Mouse (Mus musculus): ENCODE data around the gene Ccdc28b. TPM values are rescaled to one million over a fixed set of nuclear protein-coding genes. Genes with fewer than 3 reads are reported as not detected.

The Ccdc28b gene
- polyA plus RNA-seq, 1 experiment from 2014 or later = 183 TPM

DNA sequence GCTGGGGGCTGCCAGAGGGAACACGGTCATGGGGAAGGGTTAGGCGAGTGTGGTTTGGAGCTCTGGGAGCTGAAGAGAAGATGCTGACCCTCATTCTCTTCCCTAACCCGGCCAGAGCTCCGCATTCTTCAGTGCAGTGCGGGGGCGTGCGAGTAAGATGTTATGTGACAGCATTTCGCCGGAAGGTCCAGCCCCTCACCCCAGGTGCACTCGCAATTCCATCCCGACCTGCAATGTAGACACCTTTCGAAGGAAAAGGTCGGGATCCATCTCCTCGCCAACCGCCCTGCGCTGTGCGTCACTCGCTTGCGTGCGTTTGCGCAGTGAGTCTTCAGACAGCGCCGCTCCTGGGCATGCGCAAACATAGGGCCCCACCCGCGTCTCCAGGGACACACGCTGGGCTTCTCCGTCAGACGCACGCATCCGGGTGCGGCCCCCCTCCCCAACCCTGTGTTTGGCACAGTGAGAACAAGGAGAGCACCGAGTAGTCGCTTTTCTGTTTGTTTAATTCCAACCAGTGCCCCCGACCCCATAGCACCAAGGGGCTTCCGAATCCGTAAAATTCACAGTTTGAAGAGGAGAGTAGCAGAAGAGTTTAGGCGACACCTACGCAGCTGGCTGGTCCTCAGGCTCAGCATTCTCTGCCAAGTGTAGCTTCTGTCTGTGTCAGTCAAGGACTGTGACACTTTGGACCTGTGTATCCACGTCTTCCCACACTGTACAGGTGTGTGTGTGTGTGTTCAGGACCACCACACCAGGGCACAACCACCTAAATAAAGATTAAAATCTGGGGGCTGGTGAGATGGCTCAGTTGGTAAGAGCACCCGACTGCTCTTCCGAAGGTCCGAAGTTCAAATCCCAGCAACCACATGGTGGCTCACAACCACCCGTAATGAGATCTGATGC is 4.7 kb downstream of the Ccdc28b start, which contains the start of gene Iqcc:
Iqcc (minus strand) TSS at position 314 of the 906 bp plus-strand sequence.
- Histone ChIP-seq H3K9me3 (replicated peaks; ENCODE audit: control insufficient read depth, low read length, poor library complexity, severe bottlenecking) (no peaks in the 10 kb centered on the region), H3K27ac (ENCODE audit: low read length) (peak within 1 kb of the TSS; percentile 94), H3K4me2 (ENCODE audit: low read length) (peak within 1 kb of the TSS; percentile 94), H3K4me1 (ENCODE audit: control insufficient read depth, insufficient read depth, low read length) (peaks cover 32% of the 10 kb centered on the region), H3K4me3 (ENCODE audit: low read depth, low read length) (peak within 1 kb of the TSS; percentile 63), H3K9ac (ENCODE audit: low read depth, low read length) (peak within 1 kb of the TSS; percentile 88), H3K27me3 (ENCODE audit: control insufficient read depth, insufficient read depth, low read depth, low read length) (no peaks in the 10 kb centered on the region), H3K36me3 (ENCODE audit: control insufficient read depth, insufficient read depth, low read length) (peaks cover 4% of the 10 kb centered on the region; the same call in 1 of the 2 replicates)
- ATAC-seq = peak; percentile 89
- 4% methylated on average over 43 of the region's 44 CpGs for WGBS

DNA sequence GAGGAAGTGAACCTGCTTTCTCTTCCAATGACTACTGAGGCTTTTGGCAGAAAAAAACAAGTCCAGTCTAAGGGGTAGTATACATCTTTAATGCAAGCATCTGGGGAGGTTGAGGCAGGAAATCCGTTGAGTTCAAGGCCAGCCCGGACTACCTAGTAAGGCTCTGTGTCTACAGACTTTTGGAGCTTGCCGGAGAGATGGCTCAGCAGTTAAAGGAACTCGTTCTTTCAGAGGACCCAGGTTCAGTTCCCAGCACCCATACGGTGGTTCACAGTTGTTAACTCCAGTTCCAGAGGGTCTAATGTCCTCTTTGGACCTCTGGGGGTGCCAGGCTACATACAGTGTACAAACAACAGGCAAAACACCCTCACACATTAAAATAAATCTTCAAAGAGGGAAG is 5.7 kb downstream of the Ccdc28b start:
- H3K27ac ChIP-seq (ENCODE audit: low read length) = peak overlapping the region; percentile 94
- peak overlapping the region; percentile 88 for H3K9ac ChIP-seq (ENCODE audit: low read depth, low read length)
- H3K27me3 ChIP-seq (ENCODE audit: control insufficient read depth, insufficient read depth, low read depth, low read length) = no peaks in the 10 kb centered on the region
- WGBS = 93% methylated on average over 5 of the region's 5 CpGs
- peaks cover 4% of the 10 kb centered on the region; the same call in 1 of the 2 replicates for H3K36me3 ChIP-seq (ENCODE audit: control insufficient read depth, insufficient read depth, low read length)
- H3K4me3 ChIP-seq (ENCODE audit: low read depth, low read length) = peak overlapping the region; percentile 63
- H3K4me1 ChIP-seq (ENCODE audit: control insufficient read depth, insufficient read depth, low read length) = peaks cover 31% of the 10 kb centered on the region
- ATAC-seq = no peak
- H3K9me3 ChIP-seq (replicated peaks; ENCODE audit: control insufficient read depth, low read length, poor library complexity, severe bottlenecking) = no peaks in the 10 kb centered on the region
- H3K4me2 ChIP-seq (ENCODE audit: low read length) = peak overlapping the region; percentile 94

DNA sequence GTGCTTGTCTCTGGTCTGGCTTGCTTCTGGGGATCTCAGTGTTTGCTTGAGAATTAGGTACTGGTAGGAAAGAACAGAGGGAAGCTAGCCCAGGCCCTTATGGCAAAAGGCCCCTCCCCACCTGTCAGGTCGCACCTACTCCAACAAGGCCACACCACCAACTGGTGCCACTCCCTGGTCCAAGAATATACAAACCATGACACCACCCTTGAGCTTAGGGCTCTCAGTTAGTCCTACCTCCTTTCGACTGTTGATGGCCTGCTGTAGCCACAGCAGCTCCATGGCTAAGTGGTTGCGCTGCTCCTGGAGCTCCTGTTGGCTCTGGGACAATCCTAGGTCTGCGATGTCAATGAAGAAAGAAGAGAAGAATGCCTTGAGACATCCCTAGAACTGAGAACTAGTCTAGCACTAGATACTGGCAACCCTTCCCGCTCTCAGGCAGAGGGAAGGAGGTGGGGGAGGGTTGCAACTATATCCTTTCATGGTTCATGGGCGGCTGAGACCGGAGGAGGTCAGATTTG is 6.6 kb downstream of the Ccdc28b start:
- no peaks in the 10 kb centered on the region for H3K27me3 ChIP-seq (ENCODE audit: control insufficient read depth, insufficient read depth, low read depth, low read length)
- H3K9me3 ChIP-seq (replicated peaks; ENCODE audit: control insufficient read depth, low read length, poor library complexity, severe bottlenecking) = no peaks in the 10 kb centered on the region
- H3K36me3 ChIP-seq (ENCODE audit: control insufficient read depth, insufficient read depth, low read length) = peaks cover 4% of the 10 kb centered on the region; the same call in 1 of the 2 replicates
- H3K4me2 ChIP-seq (ENCODE audit: low read length) = no peak overlapping the region
- H3K4me1 ChIP-seq (ENCODE audit: control insufficient read depth, insufficient read depth, low read length) = peaks cover 23% of the 10 kb centered on the region
- H3K4me3 ChIP-seq (ENCODE audit: low read depth, low read length) = no peak overlapping the region
- H3K9ac ChIP-seq (ENCODE audit: low read depth, low read length) = no peak overlapping the region
- no peak for ATAC-seq
- WGBS = 97% methylated on average over 7 of the region's 7 CpGs
- no peak overlapping the region for H3K27ac ChIP-seq (ENCODE audit: low read length)

DNA sequence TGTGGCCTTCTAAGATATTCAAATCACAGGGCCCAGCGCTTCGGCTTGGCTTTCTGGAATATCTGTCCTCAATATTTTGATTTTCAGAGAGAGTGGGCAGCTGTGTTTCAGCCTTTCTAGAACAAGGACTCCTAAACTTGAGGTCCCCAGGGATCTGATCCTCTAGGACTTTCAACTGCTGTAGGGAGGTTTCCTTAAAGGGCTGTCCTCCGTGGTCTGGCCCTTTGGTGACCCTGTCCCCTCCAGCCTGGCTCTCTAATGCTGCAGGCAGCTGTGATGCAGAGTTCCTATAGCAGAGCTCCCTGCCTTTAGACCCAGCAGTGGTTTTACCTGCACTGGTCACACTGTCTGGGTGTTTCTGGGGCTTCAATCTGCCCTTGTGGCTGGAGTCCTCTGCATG is 7.1 kb downstream of the Ccdc28b start:
- no peak overlapping the region for H3K4me3 ChIP-seq (ENCODE audit: low read depth, low read length)
- peaks cover 17% of the 10 kb centered on the region for H3K4me1 ChIP-seq (ENCODE audit: control insufficient read depth, insufficient read depth, low read length)
- H3K9ac ChIP-seq (ENCODE audit: low read depth, low read length) = no peak overlapping the region
- WGBS = 87% methylated on average over 3 of the region's 3 CpGs
- no peaks in the 10 kb centered on the region for H3K27me3 ChIP-seq (ENCODE audit: control insufficient read depth, insufficient read depth, low read depth, low read length)
- H3K36me3 ChIP-seq (ENCODE audit: control insufficient read depth, insufficient read depth, low read length) = peaks cover 4% of the 10 kb centered on the region; the same call in 1 of the 2 replicates
- no peak overlapping the region for H3K27ac ChIP-seq (ENCODE audit: low read length)
- H3K4me2 ChIP-seq (ENCODE audit: low read length) = no peak overlapping the region
- no peak for ATAC-seq
- H3K9me3 ChIP-seq (replicated peaks; ENCODE audit: control insufficient read depth, low read length, poor library complexity, severe bottlenecking) = no peaks in the 10 kb centered on the region

DNA sequence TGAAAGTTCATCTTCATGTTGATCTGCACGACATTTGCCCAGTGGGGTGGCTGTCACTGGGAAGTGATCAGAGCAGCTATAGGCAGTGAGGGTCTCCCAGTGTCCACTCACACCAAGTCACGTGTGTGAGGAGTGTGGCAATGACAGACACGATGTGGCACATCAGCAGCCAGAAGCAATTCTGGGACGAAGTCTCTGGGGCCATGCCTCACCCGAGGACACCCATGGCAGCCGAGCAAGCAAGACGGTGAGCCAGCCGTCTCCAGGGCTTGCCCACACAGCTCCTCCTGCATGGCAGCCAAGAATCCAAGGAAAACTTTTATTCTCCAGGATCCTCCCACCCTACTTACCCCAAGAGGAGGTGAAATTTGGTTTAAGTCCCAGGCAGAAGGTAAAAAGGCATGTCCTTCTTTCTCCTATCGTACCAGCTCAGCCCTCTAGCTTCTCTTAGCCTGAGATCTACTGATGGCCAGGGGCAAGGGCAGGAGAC is 7.9 kb downstream of the Ccdc28b start:
- WGBS = 90% methylated on average over 9 of the region's 9 CpGs
- Histone ChIP-seq H3K36me3 (ENCODE audit: control insufficient read depth, insufficient read depth, low read length) (peaks cover 3% of the 10 kb centered on the region; the same call in 1 of the 2 replicates), H3K4me3 (ENCODE audit: low read depth, low read length) (no peak overlapping the region), H3K27ac (ENCODE audit: low read length) (no peak overlapping the region), H3K27me3 (ENCODE audit: control insufficient read depth, insufficient read depth, low read depth, low read length) (no peaks in the 10 kb centered on the region), H3K9ac (ENCODE audit: low read depth, low read length) (no peak overlapping the region), H3K9me3 (replicated peaks; ENCODE audit: control insufficient read depth, low read length, poor library complexity, severe bottlenecking) (no peaks in the 10 kb centered on the region), H3K4me2 (ENCODE audit: low read length) (no peak overlapping the region), H3K4me1 (ENCODE audit: control insufficient read depth, insufficient read depth, low read length) (peaks cover 9% of the 10 kb centered on the region)
- no peak for ATAC-seq

DNA sequence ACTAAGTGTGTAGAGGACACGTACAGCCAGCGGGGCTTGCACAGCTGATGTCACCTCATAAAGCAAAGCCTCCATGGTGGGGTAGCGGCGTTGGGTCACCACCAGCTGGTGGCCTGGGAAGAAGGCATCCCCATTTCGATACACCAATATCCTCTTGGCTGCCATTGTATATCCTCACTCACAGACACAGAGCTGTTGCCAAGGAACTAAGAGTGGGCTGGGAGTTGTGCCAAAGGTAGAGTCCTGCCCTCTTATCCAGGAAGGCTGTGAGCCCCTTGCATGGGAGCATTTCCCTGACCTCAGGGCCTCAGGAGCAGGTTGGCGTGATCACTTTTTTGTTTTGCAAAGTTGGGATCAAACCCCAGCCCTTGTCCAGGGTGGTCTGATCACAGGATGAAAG is 9.7 kb downstream of the Ccdc28b start, which contains the start of gene Dcdc2b:
Dcdc2b (minus strand) TSS at position 165 of the 400 bp plus-strand sequence.
- H3K4me1 ChIP-seq (ENCODE audit: control insufficient read depth, insufficient read depth, low read length) = peaks cover 7% of the 10 kb centered on the region
- H3K9me3 ChIP-seq (replicated peaks; ENCODE audit: control insufficient read depth, low read length, poor library complexity, severe bottlenecking) = no peaks in the 10 kb centered on the region
- no peak within 1 kb of the TSS for H3K9ac ChIP-seq (ENCODE audit: low read depth, low read length)
- H3K27me3 ChIP-seq (ENCODE audit: control insufficient read depth, insufficient read depth, low read depth, low read length) = no peaks in the 10 kb centered on the region
- no peaks in the 10 kb centered on the region for H3K36me3 ChIP-seq (ENCODE audit: control insufficient read depth, insufficient read depth, low read length)
- peak within 1 kb of the TSS; percentile 53; the same call in 1 of the 2 replicates for H3K27ac ChIP-seq (ENCODE audit: low read length)
- WGBS = 79% methylated on average over 6 of the region's 6 CpGs
- no peak for ATAC-seq
- H3K4me3 ChIP-seq (ENCODE audit: low read depth, low read length) = no peak within 1 kb of the TSS
- no peak within 1 kb of the TSS for H3K4me2 ChIP-seq (ENCODE audit: low read length)

DNA sequence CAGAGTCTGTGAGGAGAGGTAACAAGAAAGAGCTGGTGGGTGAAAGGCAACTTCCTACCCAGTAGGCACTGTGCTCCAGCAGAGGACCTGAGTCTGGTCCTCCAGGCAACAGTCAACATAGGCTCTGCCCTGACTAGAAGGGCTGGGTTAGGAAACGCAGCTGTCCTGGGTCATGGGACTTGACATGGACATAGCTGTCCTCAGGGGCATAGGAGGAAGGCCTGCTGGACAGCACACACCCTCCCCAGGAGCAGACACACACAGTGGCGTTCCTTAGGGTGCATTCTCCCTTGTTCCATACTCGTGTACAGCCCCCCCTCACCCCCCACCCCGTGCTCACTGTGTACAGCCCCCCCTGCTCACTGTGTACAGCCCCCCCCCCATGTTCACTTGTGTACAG is 13.3 kb downstream of the Ccdc28b start:
- Histone ChIP-seq H3K27me3 (ENCODE audit: control insufficient read depth, insufficient read depth, low read depth, low read length) (no peaks in the 10 kb centered on the region), H3K4me2 (ENCODE audit: low read length) (no peak overlapping the region), H3K27ac (ENCODE audit: low read length) (no peak overlapping the region), H3K4me1 (ENCODE audit: control insufficient read depth, insufficient read depth, low read length) (no peaks in the 10 kb centered on the region), H3K4me3 (ENCODE audit: low read depth, low read length) (no peak overlapping the region), H3K9me3 (replicated peaks; ENCODE audit: control insufficient read depth, low read length, poor library complexity, severe bottlenecking) (no peaks in the 10 kb centered on the region), H3K9ac (ENCODE audit: low read depth, low read length) (no peak overlapping the region), H3K36me3 (ENCODE audit: control insufficient read depth, insufficient read depth, low read length) (peaks cover 10% of the 10 kb centered on the region)
- no peak for ATAC-seq
- WGBS = 64% methylated on average over 4 of the region's 4 CpGs

DNA sequence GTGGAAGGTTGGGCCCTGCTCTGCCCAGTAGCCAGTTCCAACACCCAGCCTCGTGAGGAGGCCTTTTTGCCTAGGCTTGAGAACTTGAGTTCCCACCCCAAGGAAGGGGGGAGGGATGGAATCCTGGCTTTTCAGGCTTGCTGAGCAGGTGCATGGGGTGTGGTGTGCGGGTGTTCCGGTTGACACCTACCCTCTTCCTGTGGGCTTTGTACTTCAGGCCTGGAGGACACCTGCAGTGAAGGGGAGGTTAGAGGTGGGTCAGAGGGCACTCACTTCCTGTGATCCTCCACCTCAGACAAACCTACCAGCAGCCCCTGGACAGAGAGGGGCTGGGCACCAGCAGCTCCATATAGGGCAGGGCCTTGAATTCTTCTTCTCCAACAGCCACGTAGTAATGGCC is 13.7 kb downstream of the Ccdc28b start:
- no peak overlapping the region for H3K4me2 ChIP-seq (ENCODE audit: low read length)
- no peak overlapping the region for H3K9ac ChIP-seq (ENCODE audit: low read depth, low read length)
- no peaks in the 10 kb centered on the region for H3K27me3 ChIP-seq (ENCODE audit: control insufficient read depth, insufficient read depth, low read depth, low read length)
- ATAC-seq = no peak
- peaks cover 10% of the 10 kb centered on the region for H3K36me3 ChIP-seq (ENCODE audit: control insufficient read depth, insufficient read depth, low read length)
- 91% methylated on average over 4 of the region's 4 CpGs for WGBS
- no peak overlapping the region for H3K27ac ChIP-seq (ENCODE audit: low read length)
- H3K4me1 ChIP-seq (ENCODE audit: control insufficient read depth, insufficient read depth, low read length) = no peaks in the 10 kb centered on the region
- no peak overlapping the region for H3K4me3 ChIP-seq (ENCODE audit: low read depth, low read length)
- H3K9me3 ChIP-seq (replicated peaks; ENCODE audit: control insufficient read depth, low read length, poor library complexity, severe bottlenecking) = no peaks in the 10 kb centered on the region

DNA sequence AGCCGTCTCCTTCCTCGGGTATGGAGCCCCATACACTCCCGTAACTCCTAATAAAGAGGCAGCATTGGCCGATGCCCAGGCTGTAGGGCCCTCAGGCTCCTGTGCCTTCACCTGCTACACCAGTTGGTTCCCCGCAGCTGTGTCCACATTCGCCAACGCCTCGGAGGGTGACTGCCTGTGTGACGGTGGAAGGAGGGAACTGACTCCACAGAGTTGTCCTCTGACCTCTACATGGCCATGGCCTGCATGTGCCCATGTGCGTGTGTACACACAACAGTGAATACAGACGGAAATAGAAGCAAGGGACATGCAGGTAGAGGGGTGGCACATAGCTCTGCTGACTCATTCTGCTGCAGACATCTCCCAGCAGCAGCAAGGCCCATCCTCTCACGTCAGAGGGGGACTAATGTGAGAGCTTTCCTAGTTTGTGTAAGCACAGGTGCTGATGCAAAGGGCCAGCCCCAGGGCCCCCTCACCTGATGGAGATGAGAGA is 14.6 kb downstream of the Ccdc28b start:
- Histone ChIP-seq H3K36me3 (ENCODE audit: control insufficient read depth, insufficient read depth, low read length) (peaks cover 14% of the 10 kb centered on the region), H3K9ac (ENCODE audit: low read depth, low read length) (no peak overlapping the region), H3K4me3 (ENCODE audit: low read depth, low read length) (no peak overlapping the region), H3K4me2 (ENCODE audit: low read length) (no peak overlapping the region), H3K27me3 (ENCODE audit: control insufficient read depth, insufficient read depth, low read depth, low read length) (no peaks in the 10 kb centered on the region), H3K27ac (ENCODE audit: low read length) (no peak overlapping the region), H3K4me1 (ENCODE audit: control insufficient read depth, insufficient read depth, low read length) (no peaks in the 10 kb centered on the region), H3K9me3 (replicated peaks; ENCODE audit: control insufficient read depth, low read length, poor library complexity, severe bottlenecking) (no peaks in the 10 kb centered on the region)
- WGBS = 87% methylated on average over 12 of the region's 12 CpGs
- no peak for ATAC-seq
